Mouse (Mus musculus): Measurements from ENCODE around the gene Cog7.

GRCm38 (mm10) chr7:121874784-121875183 is 106.7 kb downstream of the Cog7 start:
- TF ChIP-seq CTCF (IDR thresholded peaks at IDR 0.05; ENCODE audit: borderline replicate concordance, control insufficient read depth, extremely low read depth, insufficient read depth, low read length, poor library complexity): no peak
- no peak for TF ChIP-seq POLR2A (IDR thresholded peaks at IDR 0.05; ENCODE audit: control insufficient read depth, extremely low read depth, insufficient read depth, low read length, poor library complexity)

Measured in thymus, adult 2 months (tissue).